Mouse (Mus musculus) limb, embryonic 12.5 days (tissue): ENCODE data around the gene Grm1. TPM values are rescaled to one million over a fixed set of nuclear protein-coding genes. Genes with fewer than 3 reads are reported as not detected.
A peak's percentile ranks its signal among the peaks of the same experiment; 100 is the strongest.

ENCODE experiments used
- ATAC-seq: fragments of 200-750 bp; cut with Nextera tagmentation; 2 replicates; pipeline ENCODE4 v1.8.0; 2017; ENCODE audit warnings: low read depth, moderate TSS enrichment; ENCODE audit not compliant: insufficient number of reproducible peaks, insufficient read depth, low FRiP score, low TSS enrichment
- H3K27ac ChIP-seq: fragments of 300-500 bp; sonication (generic); 2 replicates; pipeline ENCODE4 v1.5.1; 2016; ENCODE audit warnings: mild to moderate bottlenecking, moderate library complexity
- H3K27me3 ChIP-seq: fragments of 300-500 bp; sonication (generic); 2 replicates; pipeline ENCODE4 v1.6.1; 2016; ENCODE audit warnings: mild to moderate bottlenecking, moderate library complexity
- H3K36me3 ChIP-seq: fragments of 300-500 bp; sonication (generic); 2 replicates; pipeline ENCODE4 v1.6.1; 2016; ENCODE audit warnings: mild to moderate bottlenecking, moderate library complexity
- H3K4me1 ChIP-seq: fragments of 300-500 bp; sonication (generic); replicated peaks from 2 replicates; pipeline ENCODE4 v1.6.1; 2016
- H3K4me2 ChIP-seq: fragments of 300-500 bp; sonication (generic); 2 replicates; pipeline ENCODE4 v1.6.1; 2016; ENCODE audit warnings: mild to moderate bottlenecking, moderate library complexity
- H3K4me3 ChIP-seq: fragments of 300-500 bp; sonication (generic); replicated peaks from 2 replicates; pipeline ENCODE4 v1.5.1; 2016; ENCODE audit warnings: mild to moderate bottlenecking
- H3K9ac ChIP-seq: fragments of 300-500 bp; sonication (generic); replicated peaks from 2 replicates; pipeline ENCODE4 v1.6.1; 2016; ENCODE audit warnings: mild to moderate bottlenecking, moderate library complexity
- H3K9me3 ChIP-seq: fragments of 300-500 bp; sonication (generic); 2 replicates; pipeline ENCODE4 v1.6.1; 2016; ENCODE audit warnings: mild to moderate bottlenecking, moderate library complexity
- WGBS: fragments of 180-500 bp; shearing (Covaris S2); methylation state at CpG from one replicate; pipeline ENCODE4 v1.1.7; 2016; 5-methylcytosine and 5-hydroxymethylcytosine counted together
- polyA plus RNA-seq: library from polyadenylated mRNA; unstranded; fragments of >200 nt; fragmentation: Nextera tagmentation; extraction: Ambion mirVana; gene quantifications from 2 replicates; pipeline ENCODE4 v1.2.1, GENCODE M21; 2016

The Grm1 gene
- polyA plus RNA-seq, 1 experiment from 2014 or later = 0.03 TPM

- Histone ChIP-seq H3K9ac (no peak overlapping the region), H3K4me3 (no peak overlapping the region), H3K9me3 (no peaks in the 10 kb centered on the region), H3K4me2 (no peak overlapping the region), H3K27me3 (no peaks in the 10 kb centered on the region), H3K27ac (no peak overlapping the region), H3K36me3 (no peaks in the 10 kb centered on the region), H3K4me1 (no peaks in the 10 kb centered on the region)
- 86% methylated on average over 2 of the region's 2 CpGs for WGBS
- no peak for ATAC-seq
Measured at GRCm38 (mm10) chr10:10710359-10710758, 371.8 kb downstream of the Grm1 start.

- Histone ChIP-seq H3K4me3 (no peak overlapping the region), H3K27me3 (no peaks in the 10 kb centered on the region), H3K4me1 (no peaks in the 10 kb centered on the region), H3K27ac (no peak overlapping the region), H3K9me3 (no peaks in the 10 kb centered on the region), H3K9ac (no peak overlapping the region), H3K36me3 (no peaks in the 10 kb centered on the region), H3K4me2 (no peak overlapping the region)
- WGBS = 90% methylated on average over 1 of the region's 1 CpGs
- ATAC-seq = no peak
Measured at GRCm38 (mm10) chr10:10708031-10708430, 374.1 kb downstream of the Grm1 start.

- H3K4me2 ChIP-seq = no peak overlapping the region
- no peak for ATAC-seq
- no peak overlapping the region for H3K4me3 ChIP-seq
- no peak overlapping the region for H3K9ac ChIP-seq
- no peak overlapping the region for H3K27ac ChIP-seq
- no peaks in the 10 kb centered on the region for H3K27me3 ChIP-seq
- H3K36me3 ChIP-seq = no peaks in the 10 kb centered on the region
- no peaks in the 10 kb centered on the region for H3K9me3 ChIP-seq
- H3K4me1 ChIP-seq = no peaks in the 10 kb centered on the region; the same call in 1 of the 2 replicates
- 93% methylated on average over 1 of the region's 1 CpGs for whole genome bisulfite sequencing
Measured at GRCm38 (mm10) chr10:10701326-10701725, 380.8 kb downstream of the Grm1 start.

GRCm38 (mm10) chr10:10700903-10701302, 381.3 kb downstream of the Grm1 start:
- no peaks in the 10 kb centered on the region; the same call in 1 of the 2 replicates for H3K4me1 ChIP-seq
- ATAC-seq = no peak
- H3K9ac ChIP-seq = no peak overlapping the region
- H3K27ac ChIP-seq = no peak overlapping the region
- 30% methylated on average over 1 of the region's 1 CpGs for WGBS
- no peaks in the 10 kb centered on the region for H3K27me3 ChIP-seq
- no peak overlapping the region for H3K4me3 ChIP-seq
- H3K36me3 ChIP-seq = no peaks in the 10 kb centered on the region
- no peaks in the 10 kb centered on the region for H3K9me3 ChIP-seq
- no peak overlapping the region for H3K4me2 ChIP-seq

- no peak overlapping the region for H3K27ac ChIP-seq
- no peak overlapping the region for H3K4me2 ChIP-seq
- H3K4me1 ChIP-seq = no peaks in the 10 kb centered on the region; the same call in 1 of the 2 replicates
- H3K27me3 ChIP-seq = no peaks in the 10 kb centered on the region
- H3K4me3 ChIP-seq = no peak overlapping the region
- H3K36me3 ChIP-seq = no peaks in the 10 kb centered on the region
- H3K9me3 ChIP-seq = no peaks in the 10 kb centered on the region
- H3K9ac ChIP-seq = no peak overlapping the region
- ATAC-seq = no peak
- 70% methylated on average over 6 of the region's 6 CpGs for WGBS
Measured at GRCm38 (mm10) chr10:10697497-10697896, 384.7 kb downstream of the Grm1 start.

- peaks cover 11% of the 10 kb centered on the region; the same call in 1 of the 2 replicates for H3K4me1 ChIP-seq
- no peak; the same call in 1 of the 2 replicates for ATAC-seq
- peak overlapping the region; percentile 95 for H3K4me2 ChIP-seq
- no peak overlapping the region for H3K27ac ChIP-seq
- H3K4me3 ChIP-seq = peak overlapping the region; percentile 45
- H3K36me3 ChIP-seq = no peaks in the 10 kb centered on the region
- WGBS = 14% methylated on average over 11 of the region's 11 CpGs
- peaks cover 27% of the 10 kb centered on the region for H3K27me3 ChIP-seq
- peak overlapping the region; percentile 48 for H3K9ac ChIP-seq
- H3K9me3 ChIP-seq = no peaks in the 10 kb centered on the region
Measured at GRCm38 (mm10) chr10:10689668-10690223, 392.4 kb downstream of the Grm1 start.

- Histone ChIP-seq H3K9ac (peak overlapping the region; percentile 48), H3K9me3 (no peaks in the 10 kb centered on the region), H3K27me3 (peaks cover 27% of the 10 kb centered on the region), H3K27ac (no peak overlapping the region), H3K4me3 (peak overlapping the region; percentile 45), H3K36me3 (no peaks in the 10 kb centered on the region), H3K4me1 (peaks cover 11% of the 10 kb centered on the region; the same call in 1 of the 2 replicates), H3K4me2 (peak overlapping the region; percentile 95)
- 2% methylated on average over 35 of the region's 35 CpGs for WGBS
- ATAC-seq = peak; percentile 73
Measured at GRCm38 (mm10) chr10:10688907-10689667, 393.1 kb downstream of the Grm1 start.

- ATAC-seq = no peak
- Histone ChIP-seq H3K9ac (no peak within 1 kb of the TSS), H3K27ac (no peak within 1 kb of the TSS), H3K4me3 (no peak within 1 kb of the TSS), H3K9me3 (no peaks in the 10 kb centered on the region), H3K36me3 (no peaks in the 10 kb centered on the region), H3K27me3 (no peaks in the 10 kb centered on the region), H3K4me1 (no peaks in the 10 kb centered on the region), H3K4me2 (no peak within 1 kb of the TSS)
- 97% methylated on average over 1 of the region's 1 CpGs for WGBS
Measured at GRCm38 (mm10) chr10:10681048-10681447, 401.1 kb downstream of the Grm1 start, which contains the start of gene Gm10944. Gm10944 (plus strand) TSS chr10:10681348.

- Histone ChIP-seq H3K9me3 (no peaks in the 10 kb centered on the region), H3K27me3 (no peaks in the 10 kb centered on the region), H3K27ac (no peak overlapping the region), H3K4me1 (no peaks in the 10 kb centered on the region), H3K4me2 (no peak overlapping the region), H3K36me3 (no peaks in the 10 kb centered on the region), H3K4me3 (no peak overlapping the region), H3K9ac (no peak overlapping the region)
- 75% methylated on average over 3 of the region's 3 CpGs for WGBS
- no peak for ATAC-seq
Measured at GRCm38 (mm10) chr10:10659976-10660375, 422.2 kb downstream of the Grm1 start.

- Histone ChIP-seq H3K4me1 (no peaks in the 10 kb centered on the region), H3K36me3 (no peaks in the 10 kb centered on the region), H3K27me3 (no peaks in the 10 kb centered on the region), H3K27ac (no peak overlapping the region), H3K4me2 (no peak overlapping the region), H3K9ac (no peak overlapping the region), H3K9me3 (no peaks in the 10 kb centered on the region), H3K4me3 (no peak overlapping the region)
- 79% methylated on average over 3 of the region's 3 CpGs for whole genome bisulfite sequencing
- ATAC-seq = no peak
Measured at GRCm38 (mm10) chr10:10659161-10659560, 423.0 kb downstream of the Grm1 start.

- H3K36me3 ChIP-seq = no peaks in the 10 kb centered on the region
- H3K9ac ChIP-seq = no peak overlapping the region
- 87% methylated on average over 4 of the region's 4 CpGs for WGBS
- peaks cover 3% of the 10 kb centered on the region; the same call in 1 of the 2 replicates for H3K27me3 ChIP-seq
- no peaks in the 10 kb centered on the region for H3K4me1 ChIP-seq
- no peak for ATAC-seq
- H3K4me3 ChIP-seq = no peak overlapping the region
- no peak overlapping the region for H3K4me2 ChIP-seq
- H3K9me3 ChIP-seq = no peaks in the 10 kb centered on the region
- H3K27ac ChIP-seq = no peak overlapping the region
Measured at GRCm38 (mm10) chr10:10656621-10657020, 425.5 kb downstream of the Grm1 start.
